Mouse (Mus musculus) large intestine, adult 2 months (tissue): ENCODE measurements around the gene Kazald1. TPM values are rescaled to one million over a fixed set of nuclear protein-coding genes. Genes with fewer than 3 reads are reported as not detected.
"Not testable (repeated sequence)": the region's sequence is repeated elsewhere in the genome, so short reads cannot be mapped to it uniquely, and the experiment has no call there.

Experiments
- DNase-seq: peaks from one replicate; pipeline ENCODE4 v3.0.0-alpha.2; 2012; ENCODE audit warnings: low read depth, low spot score
- WGBS: fragments of 180-500 bp; shearing (Covaris S2); methylation state at CpG from one replicate; pipeline ENCODE4 v1.1.7; 2018; 5-methylcytosine and 5-hydroxymethylcytosine counted together
- polyA plus RNA-seq: library from polyadenylated mRNA; depleted of rRNA; stranded (reverse); fragments of >200 nt; gene quantifications from 2 replicates; pipeline ENCODE4 v1.2.3, GENCODE M21; 2012; rRNA removed

Gene Kazald1
- polyA plus RNA-seq: 1.1 and 1.6 TPM in 2 replicates

- WGBS: under 1% methylated on average over 45 of the region's 45 CpGs
- no peak for DNase-seq
Measured at GRCm38 (mm10) chr19:45074580-45075322, at the start of gene Kazald1. TSS of gene Kazald1 (plus strand) at chr19:45075241.

GRCm38 (mm10) chr19:45025937-45026568 is 49.0 kb upstream of the Kazald1 start:
- no peak for DNase-seq
- WGBS: 90% methylated on average over 37 of the region's 37 CpGs

GRCm38 (mm10) chr19:45026958-45027670 is 47.9 kb upstream of the Kazald1 start:
- 44% methylated on average over 6 of the region's 6 CpGs for WGBS

GRCm38 (mm10) chr19:45027848-45028247 is 47.2 kb upstream of the Kazald1 start:
- whole genome bisulfite sequencing: 53% methylated on average over 6 of the region's 6 CpGs
- no peak for DNase-seq

More at GRCm38 (mm10) chr19:45026958-45027670, 47.9 kb upstream of the Kazald1 start:
- DNase-seq: no peak

- 67% methylated on average over 19 of the region's 19 CpGs for WGBS
- DNase-seq: no peak
Measured at GRCm38 (mm10) chr19:45028746-45029145, 46.3 kb upstream of the Kazald1 start.

GRCm38 (mm10) chr19:45029571-45029970 is 45.5 kb upstream of the Kazald1 start:
- no peak for DNase-seq
- 63% methylated on average over 9 of the region's 9 CpGs for WGBS

- 28% methylated on average over 8 of the region's 8 CpGs for WGBS
- no peak for DNase-seq
Measured at GRCm38 (mm10) chr19:45030111-45030510, 44.9 kb upstream of the Kazald1 start.

- WGBS: 30% methylated on average over 20 of the region's 20 CpGs
- DNase-seq: peak; percentile 91
Measured at GRCm38 (mm10) chr19:45030746-45031693, 44.0 kb upstream of the Kazald1 start.

- 8% methylated on average over 4 of the region's 4 CpGs for WGBS
- no peak for DNase-seq
Measured at GRCm38 (mm10) chr19:45031780-45032179, 43.3 kb upstream of the Kazald1 start.

- DNase-seq: no peak
- WGBS: 57% methylated on average over 17 of the region's 17 CpGs
Measured at GRCm38 (mm10) chr19:45032570-45033332, 42.3 kb upstream of the Kazald1 start.

- DNase-seq: no peak
- 46% methylated on average over 16 of the region's 16 CpGs for WGBS
Measured at GRCm38 (mm10) chr19:45036867-45037266, 38.2 kb upstream of the Kazald1 start.

GRCm38 (mm10) chr19:45038198-45038597 is 36.8 kb upstream of the Kazald1 start:
- not testable (repeated sequence) for DNase-seq
- WGBS: 82% methylated on average over 7 of the region's 7 CpGs

GRCm38 (mm10) chr19:45040214-45040613 is 34.8 kb upstream of the Kazald1 start:
- DNase-seq: no peak
- WGBS: 70% methylated on average over 13 of the region's 13 CpGs

- DNase-seq: no peak
- WGBS: 83% methylated on average over 11 of the region's 11 CpGs
Measured at GRCm38 (mm10) chr19:45044389-45044927, 30.6 kb upstream of the Kazald1 start.

GRCm38 (mm10) chr19:45045236-45045635 is 29.8 kb upstream of the Kazald1 start:
- WGBS: 68% methylated on average over 15 of the region's 15 CpGs
- no peak for DNase-seq

GRCm38 (mm10) chr19:45045651-45046050 is 29.4 kb upstream of the Kazald1 start, which contains the start of gene Pdzd7:
TSS of gene Pdzd7 (minus strand) at chr19:45045717.
- DNase-seq: no peak
- 86% methylated on average over 5 of the region's 5 CpGs for WGBS

- DNase-seq: no peak
- under 1% methylated on average over 34 of the region's 34 CpGs for WGBS
Measured at GRCm38 (mm10) chr19:45046523-45047321, 28.3 kb upstream of the Kazald1 start.
